Mouse (Mus musculus) spleen, postnatal 4 days (tissue): ENCODE measurements around the gene Art5.
A peak's percentile ranks its signal among the peaks of the same experiment; 100 is the strongest.
"Not testable (repeated sequence)": the region's sequence is repeated elsewhere in the genome, so short reads cannot be mapped to it uniquely, and the experiment has no call there.

ENCODE experiments used
- DNase-seq, 2 experiments: peaks; one replicate each; pipeline ENCODE4 v3.0.0; 2022; ENCODE audit warnings: low spot score in 2 of 2

The Art5 gene

GRCm38 (mm10) chr7:102081784-102082183, 27.5 kb downstream of the Art5 start:
- DNase-seq, result no peak

DNA sequence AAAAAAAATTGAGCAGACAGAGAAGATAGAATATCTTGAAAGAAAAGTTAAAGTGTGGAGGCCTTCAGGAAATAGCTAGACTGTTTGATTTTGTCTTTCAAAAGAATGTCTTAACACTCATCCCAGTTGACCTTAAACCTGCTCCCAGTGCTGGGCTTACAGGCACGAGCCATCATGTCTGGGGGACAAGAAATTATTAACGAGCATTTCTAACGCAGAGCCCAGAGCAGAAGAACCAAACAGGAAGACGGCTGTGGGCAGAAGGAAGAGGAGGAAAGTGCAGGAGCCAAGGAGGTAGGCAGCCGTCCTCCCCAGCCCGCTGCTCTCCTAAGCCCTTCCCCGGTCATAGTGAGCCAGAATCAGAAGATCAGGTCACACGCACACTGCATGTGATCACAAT, 29.0 kb downstream of the Art5 start:
- no peak for DNase-seq

- DNase-seq, result peak in 1 of 2 experiments; percentile 60
These were observed 30.8 kb downstream of the Art5 start for GRCm38 (mm10) chr7:102078517-102078916.

DNA sequence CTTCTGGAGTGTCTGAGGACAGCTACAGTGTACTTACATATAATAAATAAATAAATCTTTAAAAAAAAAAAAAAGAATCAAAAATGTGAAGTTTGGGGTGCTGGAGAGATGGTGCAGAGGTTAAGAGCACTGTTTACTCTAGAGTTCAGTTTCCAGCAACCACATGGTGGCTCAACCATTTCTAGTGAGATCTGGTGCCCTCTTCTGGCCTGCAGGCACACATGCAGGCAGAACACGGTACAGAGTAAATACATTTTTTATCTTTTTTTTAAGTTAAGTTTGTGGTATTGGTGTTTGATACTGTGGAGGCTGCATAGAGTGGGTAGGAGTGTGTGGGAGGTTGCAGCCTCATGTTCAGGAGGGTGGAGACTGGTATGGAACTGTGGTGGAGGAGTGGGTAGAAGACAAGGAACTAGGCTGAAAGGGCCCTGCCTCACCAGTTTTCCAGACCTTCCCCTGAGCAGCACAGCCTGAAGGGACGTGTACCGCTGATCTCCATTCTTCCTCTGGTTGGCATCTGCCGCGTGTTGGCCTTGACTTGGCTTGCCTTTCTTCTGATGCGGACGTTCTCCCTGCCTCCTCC, 32.5 kb downstream of the Art5 start:
- peak in 1 of 2 experiments; percentile 73 for DNase-seq

DNA sequence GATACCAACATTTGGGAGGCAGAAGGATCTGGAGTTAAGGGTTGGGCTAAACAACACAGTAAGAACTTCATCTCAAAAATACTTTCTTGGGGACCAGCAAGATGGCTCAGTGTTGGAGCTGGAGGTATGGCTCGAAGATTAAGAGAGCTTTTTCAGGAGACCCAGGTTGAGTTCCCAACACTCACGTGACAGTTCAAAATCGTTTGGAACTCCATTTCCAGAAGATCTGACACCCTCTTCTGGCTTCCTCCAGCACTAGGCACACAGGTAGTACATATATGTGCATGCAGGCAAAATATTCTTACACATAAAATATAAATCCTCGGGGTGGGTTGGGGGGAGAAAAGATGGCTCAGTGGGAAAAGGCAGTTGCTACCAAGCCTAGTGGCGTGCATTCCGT, 42.9 kb downstream of the Art5 start:
- DNase-seq, result no peak

- peak; percentile 88 to 94 for DNase-seq
These were observed 44.0 kb downstream of the Art5 start, which contains the start of the genes Rnf121, Xndc1 and Xntrpc for GRCm38 (mm10) chr7:102065046-102065891. TSS of gene Rnf121 (minus strand) at chr7:102065469. TSS of gene Xndc1 (plus strand) at chr7:102065511. TSS of gene Xntrpc (plus strand) at chr7:102065713.

DNA sequence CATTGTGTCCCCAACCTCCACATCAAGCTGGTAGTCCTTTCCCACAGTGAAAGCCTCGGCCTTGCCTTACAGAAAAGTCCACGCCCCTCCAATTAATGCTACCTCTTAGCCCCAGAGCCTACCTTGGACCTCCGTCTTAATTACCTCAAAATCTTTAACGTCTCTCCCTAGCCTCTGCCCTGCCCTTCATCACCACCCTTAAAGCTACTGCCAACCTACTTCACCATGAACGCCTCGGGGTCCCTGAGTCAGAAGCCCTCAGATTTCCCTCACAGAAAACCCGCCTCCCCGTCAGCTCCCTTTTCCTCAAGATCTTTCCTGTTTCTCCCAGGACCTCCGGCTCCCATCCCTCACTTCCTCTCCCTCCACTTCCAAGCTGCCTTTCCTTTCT, 44.6 kb downstream of the Art5 start:
- no peak for DNase-seq

DNA sequence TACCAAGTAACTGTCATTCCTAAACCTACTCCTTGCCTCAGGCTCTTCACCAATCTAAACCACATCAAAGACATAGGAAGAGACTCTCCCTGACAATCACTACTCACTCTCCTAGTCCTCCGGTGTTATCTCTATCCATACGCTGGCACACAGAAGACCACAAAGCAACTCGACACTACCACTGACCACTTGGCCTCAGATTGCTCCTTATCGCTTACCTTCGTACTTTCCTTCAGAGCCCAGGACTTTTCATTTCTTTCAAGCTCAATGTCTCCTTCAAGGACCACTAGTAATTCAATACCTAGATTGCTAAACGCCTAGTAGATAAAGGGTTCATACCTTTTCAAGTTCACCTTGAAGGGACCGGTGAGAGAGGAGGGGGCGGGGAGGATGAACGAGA, 45.4 kb downstream of the Art5 start:
- no peak for DNase-seq

- no peak for DNase-seq
These were observed 47.1 kb downstream of the Art5 start for GRCm38 (mm10) chr7:102062203-102062602.

- no peak for DNase-seq
These were observed 47.9 kb downstream of the Art5 start for GRCm38 (mm10) chr7:102061353-102061752.

GRCm38 (mm10) chr7:102048524-102048923, 60.8 kb downstream of the Art5 start:
- not testable (repeated sequence) for DNase-seq
